Mouse (Mus musculus) fat pad, adult 2 months (tissue): ENCODE measurements around the gene 9430097D07Rik.

Source experiments
- DNase-seq: peaks from one replicate; pipeline ENCODE4 v3.0.0-alpha.2; 2011; ENCODE audit warnings: low read depth, low spot score; ENCODE audit errors: extremely low read depth

The 9430097D07Rik gene

GRCm38 (mm10) chr2:32597699-32598098 lies 22.2 kb upstream of the 9430097D07Rik start:
- no peak for DNase-seq

GRCm38 (mm10) chr2:32597248-32597647 lies 21.8 kb upstream of the 9430097D07Rik start:
- no peak for DNase-seq

GRCm38 (mm10) chr2:32596725-32597124 lies 21.2 kb upstream of the 9430097D07Rik start:
- DNase-seq: no peak

GRCm38 (mm10) chr2:32591249-32591648 lies 15.8 kb upstream of the 9430097D07Rik start:
- DNase-seq: no peak

GRCm38 (mm10) chr2:32590224-32590623 lies 14.7 kb upstream of the 9430097D07Rik start:
- no peak for DNase-seq

- no peak for DNase-seq
These were observed 13.8 kb upstream of the 9430097D07Rik start for GRCm38 (mm10) chr2:32589213-32589795.

- DNase-seq: no peak
These were observed 12.3 kb upstream of the 9430097D07Rik start for GRCm38 (mm10) chr2:32587731-32588321.

GRCm38 (mm10) chr2:32586871-32587351 lies 11.4 kb upstream of the 9430097D07Rik start, which contains the start of gene St6galnac4:
Gene St6galnac4, plus strand, starts transcription at chr2:32587095.
- no peak for DNase-seq

- DNase-seq: no peak
These were observed 9.7 kb upstream of the 9430097D07Rik start for GRCm38 (mm10) chr2:32585149-32585714.

GRCm38 (mm10) chr2:32582830-32583799 lies 7.6 kb upstream of the 9430097D07Rik start:
- no peak for DNase-seq

GRCm38 (mm10) chr2:32581450-32582095 lies 6.1 kb upstream of the 9430097D07Rik start:
- no peak for DNase-seq

GRCm38 (mm10) chr2:32578146-32579046 lies 2.9 kb upstream of the 9430097D07Rik start:
- DNase-seq: no peak

GRCm38 (mm10) chr2:32576532-32576931 lies 1.0 kb upstream of the 9430097D07Rik start:
- no peak for DNase-seq

GRCm38 (mm10) chr2:32574901-32575585 lies 441 bp downstream of the 9430097D07Rik start:
- DNase-seq: no peak

- no peak for DNase-seq
These were observed 987 bp downstream of the 9430097D07Rik start, which contains the start of gene Pip5kl1 for GRCm38 (mm10) chr2:32574497-32574896. Gene Pip5kl1, plus strand, starts transcription at chr2:32574797.

GRCm38 (mm10) chr2:32572196-32572595 lies 3.3 kb downstream of the 9430097D07Rik start:
- no peak for DNase-seq

GRCm38 (mm10) chr2:32570698-32571494 lies 4.6 kb downstream of the 9430097D07Rik start, which contains the start of gene Dpm2:
Gene Dpm2, plus strand, starts transcription at chr2:32570858.
- DNase-seq: peak; percentile 43

GRCm38 (mm10) chr2:32568941-32569340 lies 6.5 kb downstream of the 9430097D07Rik start:
- no peak for DNase-seq
